1 mouse cellular context compared by ENCODE assay signal in genomic region chr11:99142493-99143095, GRCm38 (mm10).
A peak's percentile ranks its signal among the peaks of the same experiment; 100 is the strongest.
TF ChIP-seq lines count a peak whose summit lies in the region.

No protein-coding gene starts in this region.

TF ChIP-seq in CH12.LX, 34 proteins besides CTCF, POLR2A, EP300 and RAD21 (continued from another document):
- TF ChIP-seq SIN3A (IDR thresholded peaks at IDR 0.05; ENCODE audit: low read length) = peak; percentile 39; the same call in 1 of the 2 replicates
- peak; percentile 38; the same call in 1 of the 2 replicates for TF ChIP-seq CHD2 (IDR thresholded peaks at IDR 0.05; ENCODE audit: low read length)
- TF ChIP-seq GABPA (IDR thresholded peaks at IDR 0.05; ENCODE audit: insufficient replicate concordance, low read depth, low read length) = no peak
- no peak for TF ChIP-seq ZKSCAN1 (IDR thresholded peaks at IDR 0.05; ENCODE audit: borderline replicate concordance, low read depth, low read length)
- TF ChIP-seq ETS1 (conservative IDR thresholded peaks at IDR 0.05; ENCODE audit: low read depth, low read length) = 0 out of 2 replicates have a peak, but pooled peaks have one; percentile 15
- no peak for TF ChIP-seq MXI1 (IDR thresholded peaks at IDR 0.05; ENCODE audit: low read depth, low read length)
- TF ChIP-seq ZMIZ1 (IDR thresholded peaks at IDR 0.05; ENCODE audit: low read depth, low read length) = no peak; the same call in 1 of the 2 replicates
- no peak for TF ChIP-seq MAZ (IDR thresholded peaks at IDR 0.05; ENCODE audit: low read depth, low read length)
- no peak for TF ChIP-seq MAFK (IDR thresholded peaks at IDR 0.05; ENCODE audit: insufficient replicate concordance, low read length)
- TF ChIP-seq KAT2A (IDR thresholded peaks at IDR 0.05; ENCODE audit: insufficient replicate concordance, low read length) = no peak
- no peak for TF ChIP-seq RCOR1 (conservative IDR thresholded peaks at IDR 0.05; ENCODE audit: low read depth, low read length)
- TF ChIP-seq MYC (IDR thresholded peaks at IDR 0.05; ENCODE audit: low read depth, low read length) = no peak
- no peak for TF ChIP-seq JUN (IDR thresholded peaks at IDR 0.05; ENCODE audit: insufficient read depth, low read depth, low read length)
